Mouse (Mus musculus): ENCODE results near the gene Gm10139.
"Not testable (repeated sequence)": the region's sequence is repeated elsewhere in the genome, so short reads cannot be mapped to it uniquely, and the experiment has no call there.

The Gm10139 gene

GRCm38 (mm10) chr13:65512378-65512777, at the start of gene Gm10139:
Gene Gm10139 (plus strand): TSS chr13:65512678.
- DNase-seq, result not testable (repeated sequence)

GRCm38 (mm10) chr13:65557636-65558035, 45.2 kb downstream of the Gm10139 start:
- not testable (repeated sequence) for DNase-seq
